ENCODE assay signal across 25 mouse cellular contexts in genomic region chr10:99349125-99349716, GRCm38 (mm10).
DNase-seq lines count a peak whose midpoint lies in the region; ATAC-seq and TF ChIP-seq lines count a peak whose summit lies in the region.
"Had no signal": no experiment of that assay in that cellular context is flagged by ENCODE, and none has a peak within 500 bp of the region (broad histone marks: within the 10 kb centered on the region; RNA-seq: fewer than 3 reads in every experiment).

No protein-coding gene starts in this region.

- H3K36me3 ChIP-seq in lung, postnatal 0 days (ENCODE audit: insufficient read depth, low read length), result no peaks in the 10 kb centered on the region
- no peaks in the 10 kb centered on the region for H3K36me3 ChIP-seq in forebrain, embryonic 12.5 days (replicated peaks)
- H3K36me3 ChIP-seq: embryonic facial prominence, embryonic 15.5 days; hindbrain, embryonic 13.5 days; kidney, embryonic 15.5 days; midbrain, embryonic 15.5 days; neural tube, embryonic 15.5 days had no signal

- no peak overlapping the region for H3K9ac ChIP-seq in lung, postnatal 0 days (replicated peaks; ENCODE audit: low read depth)
- no peak overlapping the region for H3K9ac ChIP-seq in forebrain, embryonic 12.5 days
- H3K9ac ChIP-seq: embryonic facial prominence, embryonic 15.5 days; hindbrain, embryonic 13.5 days; kidney, embryonic 15.5 days; liver, embryonic 14.5 days; midbrain, embryonic 15.5 days; neural tube, embryonic 15.5 days had no signal

- no peak for ATAC-seq in lung, postnatal 0 days
- peak; percentile 55; the same call in 1 of the 2 replicates for ATAC-seq in megakaryocyte progenitor cell, adult 5-6 weeks (replicated peaks; ENCODE audit: poor library complexity)
- no peak for ATAC-seq in forebrain, embryonic 12.5 days (ENCODE audit: low FRiP score)
- ATAC-seq: activated CD4-positive, CD25-positive, alpha-beta regulatory T cell, adult 4 months; CD4-positive, CD25-positive, alpha-beta regulatory T cell, adult 4 months; intestine, embryonic 16.5 days; midbrain, embryonic 15.5 days; Patski had no signal

- no peak for TF ChIP-seq CTCF in lung, postnatal 0 days (IDR thresholded peaks at IDR 0.05)

- H3K27ac ChIP-seq in lung, postnatal 0 days (ENCODE audit: low read length), result no peak overlapping the region
- H3K27ac ChIP-seq in forebrain, embryonic 12.5 days, result no peak overlapping the region
- H3K27ac ChIP-seq: embryonic facial prominence, embryonic 15.5 days; hindbrain, embryonic 13.5 days; kidney, embryonic 15.5 days; liver, embryonic 14.5 days; midbrain, embryonic 15.5 days; neural tube, embryonic 15.5 days had no signal

- H3K27me3 ChIP-seq in lung, postnatal 0 days (replicated peaks; ENCODE audit: insufficient read depth, low read length), result no peaks in the 10 kb centered on the region
- H3K27me3 ChIP-seq in forebrain, embryonic 12.5 days, result no peaks in the 10 kb centered on the region
- H3K27me3 ChIP-seq: embryonic facial prominence, embryonic 15.5 days; hindbrain, embryonic 13.5 days; kidney, embryonic 15.5 days; midbrain, embryonic 15.5 days; neural tube, embryonic 15.5 days; Patski had no signal

- no peak overlapping the region for H3K4me3 ChIP-seq in lung, postnatal 0 days (ENCODE audit: low read depth, low read length)
- no peak overlapping the region for H3K4me3 ChIP-seq in forebrain, embryonic 12.5 days (replicated peaks)
- H3K4me3 ChIP-seq: embryonic facial prominence, embryonic 15.5 days; hindbrain, embryonic 13.5 days; kidney, embryonic 15.5 days; midbrain, embryonic 15.5 days; neural tube, embryonic 15.5 days had no signal

- DNase-seq in embryo, embryonic 10 days (ENCODE audit: low spot score), result peak; percentile 8
- no peak for DNase-seq in embryo, embryonic 9.5 days (ENCODE audit: extremely low spot score)
- DNase-seq in lung, postnatal 0 days (ENCODE audit: low spot score), result peak; percentile 40
- DNase-seq in lung, postnatal 4 days, result no peak
- peak; percentile 75 for DNase-seq in cerebellum, adult 9-11 months
- no peak for DNase-seq in retina, postnatal 1 day
- DNase-seq: adrenal gland, postnatal 25 days; embryo, embryonic 11 days; gastrocnemius, postnatal 10 days; heart, postnatal 10 days; kidney, postnatal 4 days; thymus, adult 2 months had no signal

- TF ChIP-seq EP300 in lung, postnatal 0 days (IDR thresholded peaks at IDR 0.05), result no peak

- H3K9me3 ChIP-seq in lung, postnatal 0 days (ENCODE audit: low read length), result no peaks in the 10 kb centered on the region
- no peaks in the 10 kb centered on the region for H3K9me3 ChIP-seq in forebrain, embryonic 12.5 days
- H3K9me3 ChIP-seq: embryonic facial prominence, embryonic 15.5 days; hindbrain, embryonic 13.5 days; kidney, embryonic 15.5 days; midbrain, embryonic 15.5 days; neural tube, embryonic 15.5 days had no signal

- no peak overlapping the region for H3K4me2 ChIP-seq in lung, postnatal 0 days (replicated peaks; ENCODE audit: low read depth, low read length)
- H3K4me2 ChIP-seq in forebrain, embryonic 12.5 days, result no peak overlapping the region
- H3K4me2 ChIP-seq: embryonic facial prominence, embryonic 15.5 days; heart, embryonic 11.5 days; hindbrain, embryonic 13.5 days; kidney, embryonic 15.5 days; midbrain, embryonic 15.5 days; neural tube, embryonic 15.5 days had no signal

- WGBS in lung, postnatal 0 days, result 52% methylated on average over 3 of the region's 3 CpGs
- WGBS in forebrain, embryonic 12.5 days, result 73% methylated on average over 3 of the region's 3 CpGs

- no peaks in the 10 kb centered on the region for H3K4me1 ChIP-seq in lung, postnatal 0 days (ENCODE audit: insufficient read depth, low read depth, low read length)
- H3K4me1 ChIP-seq in forebrain, embryonic 12.5 days, result peaks cover 7% of the 10 kb centered on the region; the same call in 1 of the 2 replicates
- H3K4me1 ChIP-seq: hindbrain, embryonic 13.5 days; midbrain, embryonic 15.5 days had no signal

Comparison
In these comparisons a context has a peak if more than half of its experiments do, and no peak if none do; other contexts are left out.
1. DNase-seq: peak in embryo, embryonic 10 days (single experiment), lung, postnatal 0 days (single experiment) and cerebellum, adult 9-11 months (single experiment); none in embryo, embryonic 9.5 days (single experiment), lung, postnatal 4 days (0 of 2) and retina, postnatal 1 day (single experiment).